Mouse (Mus musculus): Measurements from ENCODE around the gene Pam. TPM values are rescaled to one million over a fixed set of nuclear protein-coding genes. Genes with fewer than 3 reads are reported as not detected.

Gene Pam
- polyA plus RNA-seq, 1 experiment from 2014 or later, result 76.4 TPM

DNA sequence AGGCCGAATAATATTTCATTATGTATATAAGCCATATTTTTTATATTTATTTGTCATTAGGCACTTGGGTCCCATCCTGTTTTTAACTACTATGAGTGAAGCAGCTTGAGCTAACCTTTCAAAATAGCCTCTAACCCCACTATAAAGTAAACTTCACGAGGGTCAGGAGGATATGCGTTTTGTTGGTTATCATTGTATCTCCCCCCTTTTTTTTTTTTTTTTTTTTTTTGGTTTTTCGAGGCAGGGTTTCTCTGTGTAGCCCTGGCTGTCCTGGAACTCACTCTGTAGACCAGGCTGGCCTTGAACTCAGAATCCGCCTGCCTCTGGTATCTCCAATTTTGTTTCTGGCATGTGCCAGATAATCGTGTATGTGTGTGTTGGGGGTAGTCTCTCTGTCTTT lies 322.1 kb downstream of the Pam start:
- H3K4me1 ChIP-seq (replicated peaks; ENCODE audit: control insufficient read depth, insufficient read depth), result no peaks in the 10 kb centered on the region
- no peak overlapping the region for H3K4me3 ChIP-seq (ENCODE audit: low read depth, low read length)
- no peaks in the 10 kb centered on the region for H3K27me3 ChIP-seq (ENCODE audit: control insufficient read depth, insufficient read depth, low read length)
- H3K4me2 ChIP-seq (replicated peaks; ENCODE audit: low read depth), result no peak overlapping the region
- ATAC-seq (ENCODE audit: low FRiP score, low TSS enrichment) (no peak), DNase-seq (ENCODE audit: low spot score) (no peak)
- no peak for TF ChIP-seq CTCF (IDR thresholded peaks at IDR 0.05; ENCODE audit: low read depth)
- TF ChIP-seq EP300 (optimal IDR thresholded peaks at IDR 0.05), result no peak
- 79% methylated on average over 6 of the region's 6 CpGs for WGBS
- H3K27ac ChIP-seq (replicated peaks), result no peak overlapping the region
- H3K9me3 ChIP-seq (ENCODE audit: control insufficient read depth, low read length), result no peaks in the 10 kb centered on the region
- no peak overlapping the region for H3K9ac ChIP-seq (ENCODE audit: low read length)
- no peaks in the 10 kb centered on the region; the same call in 1 of the 2 replicates for H3K36me3 ChIP-seq (ENCODE audit: control insufficient read depth, insufficient read depth, low read length)

DNA sequence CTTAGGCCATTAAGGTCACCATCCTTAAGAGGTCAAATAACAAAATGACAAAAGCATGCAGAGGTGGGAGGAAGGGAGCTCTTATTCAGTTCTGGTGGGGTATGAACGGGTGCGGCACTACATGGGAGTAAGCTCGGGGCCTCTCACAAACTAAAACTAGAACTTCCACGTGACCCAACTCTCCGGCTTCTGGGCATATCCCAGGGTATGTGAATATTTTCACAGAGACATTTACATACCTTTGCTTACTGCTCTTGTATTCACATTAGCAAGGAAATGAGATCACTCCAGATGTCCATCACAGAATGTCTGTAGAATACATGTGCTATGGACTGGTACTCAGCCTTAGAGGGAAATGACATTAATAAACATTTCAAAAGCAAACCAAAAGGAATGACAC lies 323.7 kb downstream of the Pam start:
- DNase-seq (ENCODE audit: low spot score) (no peak), ATAC-seq (ENCODE audit: low FRiP score, low TSS enrichment) (no peak)
- H3K9ac ChIP-seq (ENCODE audit: low read length), result no peak overlapping the region
- WGBS, result 87% methylated on average over 5 of the region's 5 CpGs
- no peaks in the 10 kb centered on the region for H3K27me3 ChIP-seq (ENCODE audit: control insufficient read depth, insufficient read depth, low read length)
- no peaks in the 10 kb centered on the region; the same call in 1 of the 2 replicates for H3K36me3 ChIP-seq (ENCODE audit: control insufficient read depth, insufficient read depth, low read length)
- H3K4me1 ChIP-seq (replicated peaks; ENCODE audit: control insufficient read depth, insufficient read depth), result peaks cover 2% of the 10 kb centered on the region; the same call in 1 of the 2 replicates
- no peak for TF ChIP-seq CTCF (IDR thresholded peaks at IDR 0.05; ENCODE audit: low read depth)
- no peak for TF ChIP-seq EP300 (optimal IDR thresholded peaks at IDR 0.05)
- H3K9me3 ChIP-seq (ENCODE audit: control insufficient read depth, low read length), result no peaks in the 10 kb centered on the region
- H3K4me2 ChIP-seq (replicated peaks; ENCODE audit: low read depth), result no peak overlapping the region
- no peak overlapping the region for H3K27ac ChIP-seq (replicated peaks)
- H3K4me3 ChIP-seq (ENCODE audit: low read depth, low read length), result no peak overlapping the region

DNA sequence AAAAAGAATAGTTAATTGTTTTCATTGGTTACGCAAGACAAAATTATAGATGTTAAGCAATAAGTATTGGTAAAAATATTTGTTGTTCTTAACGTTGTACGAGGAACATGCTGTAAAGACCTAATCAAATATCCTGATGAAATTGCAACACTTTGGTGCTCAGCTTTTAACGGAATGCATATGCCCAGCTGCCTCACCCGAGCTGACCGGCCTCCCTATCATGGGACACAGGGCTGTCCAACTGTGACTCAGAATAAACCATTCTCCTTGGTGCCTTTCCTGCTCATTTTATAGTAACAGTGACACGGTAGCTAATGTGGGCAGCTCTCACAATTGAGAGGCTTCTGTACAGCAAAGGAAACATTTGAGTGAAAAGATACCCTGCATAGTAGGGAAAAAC lies 324.3 kb downstream of the Pam start:
- no peaks in the 10 kb centered on the region for H3K36me3 ChIP-seq (ENCODE audit: control insufficient read depth, insufficient read depth, low read length)
- no peak for DNase-seq (ENCODE audit: low spot score)
- H3K4me2 ChIP-seq (replicated peaks; ENCODE audit: low read depth), result peak overlapping the region; percentile 2; the same call in 1 of the 2 replicates
- no peaks in the 10 kb centered on the region for H3K9me3 ChIP-seq (ENCODE audit: control insufficient read depth, low read length)
- 52% methylated on average over 7 of the region's 7 CpGs for whole genome bisulfite sequencing
- H3K4me3 ChIP-seq (ENCODE audit: low read depth, low read length), result no peak overlapping the region
- no peak for ATAC-seq (ENCODE audit: low FRiP score, low TSS enrichment)
- TF ChIP-seq EP300 (optimal IDR thresholded peaks at IDR 0.05) (no peak), CTCF (IDR thresholded peaks at IDR 0.05; ENCODE audit: low read depth) (no peak)
- H3K9ac ChIP-seq (ENCODE audit: low read length), result no peak overlapping the region
- H3K4me1 ChIP-seq (replicated peaks; ENCODE audit: control insufficient read depth, insufficient read depth), result peaks cover 2% of the 10 kb centered on the region; the same call in 1 of the 2 replicates
- H3K27me3 ChIP-seq (ENCODE audit: control insufficient read depth, insufficient read depth, low read length), result no peaks in the 10 kb centered on the region
- no peak overlapping the region for H3K27ac ChIP-seq (replicated peaks)

DNA sequence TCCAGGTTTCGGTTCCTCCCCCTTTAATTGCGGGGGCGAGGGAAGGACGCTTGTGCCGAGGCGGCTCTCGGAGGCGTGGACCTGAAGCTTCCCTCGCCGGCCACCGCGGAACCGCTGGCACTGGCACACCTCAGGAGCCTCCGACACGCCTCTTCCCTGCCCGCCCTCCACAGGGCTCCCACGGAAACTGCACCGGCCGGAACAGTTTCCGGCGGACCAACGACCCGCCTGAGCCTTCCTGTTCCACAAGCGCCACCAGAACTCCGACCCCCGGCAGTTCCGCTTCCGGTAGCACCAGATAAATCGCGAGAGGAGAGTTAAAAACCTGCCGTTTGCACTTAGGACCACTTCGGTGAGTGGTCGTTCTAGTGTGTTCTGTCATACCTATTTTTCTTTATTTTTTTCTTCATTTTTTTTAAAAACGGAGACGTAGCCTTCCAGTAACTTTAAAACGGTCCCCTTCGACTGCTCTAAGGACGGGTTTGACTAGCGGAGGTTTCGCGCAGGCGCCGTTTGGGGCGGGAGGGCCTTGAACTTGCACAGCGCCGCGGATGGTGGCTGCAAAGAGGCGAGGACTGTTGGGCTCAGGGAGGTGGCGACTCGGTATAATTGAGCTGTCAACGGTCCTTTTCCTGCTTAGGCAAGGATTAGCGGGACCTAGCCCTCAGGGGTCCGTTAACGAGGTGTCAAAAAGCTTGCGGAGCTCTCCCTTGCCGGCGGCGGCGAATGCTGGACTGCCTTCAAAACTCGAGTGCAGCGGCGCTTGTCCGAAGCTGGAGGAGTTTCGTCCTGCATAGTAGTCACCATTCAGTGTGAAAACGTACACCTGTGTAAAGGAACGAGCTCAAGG lies 325.3 kb downstream of the Pam start, which contains the start of the genes Gin1 and Ppip5k2:
Gene Gin1, plus strand, starts transcription at position 269 of the 850 bp plus-strand sequence.
Gene Ppip5k2, minus strand, starts transcription at position 508 of the 850 bp plus-strand sequence.
- WGBS, result under 1% methylated on average over 65 of the region's 66 CpGs
- ATAC-seq (ENCODE audit: low FRiP score, low TSS enrichment) (peak; percentile 99), DNase-seq (ENCODE audit: low spot score) (peak; percentile 97)
- Histone ChIP-seq H3K9ac (ENCODE audit: low read length) (peak within 1 kb of the TSS; percentile 87), H3K4me1 (replicated peaks; ENCODE audit: control insufficient read depth, insufficient read depth) (peaks cover 2% of the 10 kb centered on the region; the same call in 1 of the 2 replicates), H3K27me3 (ENCODE audit: control insufficient read depth, insufficient read depth, low read length) (no peaks in the 10 kb centered on the region), H3K4me3 (ENCODE audit: low read depth, low read length) (peak within 1 kb of the TSS; percentile 95), H3K4me2 (replicated peaks; ENCODE audit: low read depth) (peak within 1 kb of the TSS; percentile 84), H3K27ac (replicated peaks) (peak within 1 kb of the TSS; percentile 89), H3K36me3 (ENCODE audit: control insufficient read depth, insufficient read depth, low read length) (no peaks in the 10 kb centered on the region), H3K9me3 (ENCODE audit: control insufficient read depth, low read length) (no peaks in the 10 kb centered on the region)
- peak; percentile 77 for TF ChIP-seq EP300 (optimal IDR thresholded peaks at IDR 0.05)
- peak; percentile 65 for TF ChIP-seq CTCF (IDR thresholded peaks at IDR 0.05; ENCODE audit: low read depth)

DNA sequence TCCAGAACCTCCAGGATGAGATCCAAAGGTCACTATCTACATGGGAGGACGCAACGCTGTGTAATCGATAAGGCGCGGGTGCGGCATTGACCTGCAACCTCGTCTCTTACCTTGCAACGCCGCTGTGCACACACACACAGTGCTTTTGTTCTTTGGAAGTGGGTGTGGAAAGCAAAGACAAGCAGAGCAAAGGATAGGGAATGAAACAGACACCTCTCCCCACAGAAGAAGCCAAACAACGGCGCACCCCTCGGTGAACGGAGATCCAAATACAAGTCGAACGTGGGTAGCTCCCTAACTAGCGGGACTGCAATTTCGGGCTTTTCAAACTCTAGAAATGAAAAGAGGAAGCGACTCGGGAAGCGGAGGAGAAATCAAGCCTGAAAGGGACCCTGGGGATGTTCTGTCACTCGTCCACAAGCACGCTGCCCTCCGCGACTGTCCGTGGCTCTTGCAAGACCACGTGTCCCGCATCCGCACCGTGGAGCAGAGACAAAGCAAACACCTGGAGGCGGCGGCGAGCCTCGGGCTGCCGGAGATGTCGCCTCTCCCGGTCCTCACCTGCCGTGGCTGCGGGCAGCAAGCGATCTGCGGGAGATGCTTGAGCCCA lies 326.0 kb downstream of the Pam start:
- H3K27ac ChIP-seq (replicated peaks), result peak overlapping the region; percentile 89
- under 1% methylated on average over 40 of the region's 40 CpGs for WGBS
- peak overlapping the region; percentile 84 for H3K4me2 ChIP-seq (replicated peaks; ENCODE audit: low read depth)
- TF ChIP-seq CTCF (IDR thresholded peaks at IDR 0.05; ENCODE audit: low read depth), result no peak
- peak; percentile 0 for TF ChIP-seq EP300 (optimal IDR thresholded peaks at IDR 0.05)
- H3K4me3 ChIP-seq (ENCODE audit: low read depth, low read length), result peak overlapping the region; percentile 95
- no peaks in the 10 kb centered on the region for H3K9me3 ChIP-seq (ENCODE audit: control insufficient read depth, low read length)
- peaks cover 2% of the 10 kb centered on the region; the same call in 1 of the 2 replicates for H3K4me1 ChIP-seq (replicated peaks; ENCODE audit: control insufficient read depth, insufficient read depth)
- H3K9ac ChIP-seq (ENCODE audit: low read length), result peak overlapping the region; percentile 87
- ATAC-seq (ENCODE audit: low FRiP score, low TSS enrichment), result peak; percentile 55
- DNase-seq (ENCODE audit: low spot score), result peak; percentile 74
- H3K27me3 ChIP-seq (ENCODE audit: control insufficient read depth, insufficient read depth, low read length), result no peaks in the 10 kb centered on the region
- H3K36me3 ChIP-seq (ENCODE audit: control insufficient read depth, insufficient read depth, low read length), result no peaks in the 10 kb centered on the region

Data from stomach, postnatal 0 days (tissue).